Mouse (Mus musculus): ENCODE results near the gene Anxa9. TPM values are rescaled to one million over a fixed set of nuclear protein-coding genes. Genes with fewer than 3 reads are reported as not detected.

Gene Anxa9
- polyA plus RNA-seq, 1 experiment: 1.5 TPM

GRCm38 (mm10) chr3:95293537-95293936 lies 13.4 kb downstream of the Anxa9 start:
- no peak for TF ChIP-seq CTCF (IDR thresholded peaks at IDR 0.05; ENCODE audit: borderline replicate concordance, control insufficient read depth, extremely low read depth, insufficient read depth, low read length, poor library complexity)
- TF ChIP-seq POLR2A (IDR thresholded peaks at IDR 0.05; ENCODE audit: control insufficient read depth, extremely low read depth, insufficient read depth, low read length, poor library complexity): no peak

DNA sequence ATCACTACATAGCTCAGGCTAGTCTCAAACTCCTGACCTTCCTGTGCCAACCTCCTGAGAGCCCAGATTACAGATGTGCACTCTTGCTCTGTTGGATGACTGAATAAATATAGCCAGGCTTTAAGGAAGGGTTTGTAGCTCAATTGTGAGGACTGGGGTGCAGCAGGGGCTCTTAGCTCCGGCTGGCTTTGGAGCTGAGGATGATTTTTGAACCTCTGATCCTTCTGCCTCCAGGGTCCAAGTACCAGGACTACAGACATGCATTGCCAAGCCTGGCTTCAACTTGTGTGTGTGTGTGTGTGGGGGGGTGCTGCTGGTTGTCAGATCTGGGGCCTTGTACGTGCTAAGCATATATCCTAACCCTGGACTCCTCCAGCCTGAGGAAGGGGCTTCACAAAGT lies 14.1 kb downstream of the Anxa9 start:
- Histone ChIP-seq H3K36me3 (ENCODE audit: control insufficient read depth, insufficient read depth, low read length) (peaks cover 5% of the 10 kb centered on the region; the same call in 1 of the 2 replicates), H3K27ac (ENCODE audit: control insufficient read depth, insufficient read depth, low read length) (no peak overlapping the region), H3K27me3 (ENCODE audit: control insufficient read depth, insufficient read depth, low read length) (no peaks in the 10 kb centered on the region), H3K4me1 (replicated peaks; ENCODE audit: control insufficient read depth, insufficient read depth, low read length) (peaks cover 17% of the 10 kb centered on the region), H3K4me3 (ENCODE audit: control insufficient read depth, insufficient read depth, low read length) (no peak overlapping the region)
- 98% methylated on average over 2 of the region's 2 CpGs for WGBS
- TF ChIP-seq POLR2A (IDR thresholded peaks at IDR 0.05; ENCODE audit: control insufficient read depth, extremely low read depth, insufficient read depth, low read length, poor library complexity) (no peak), CTCF (IDR thresholded peaks at IDR 0.05; ENCODE audit: borderline replicate concordance, control insufficient read depth, extremely low read depth, insufficient read depth, low read length, poor library complexity) (no peak)
- DNase-seq: no peak

More at GRCm38 (mm10) chr3:95293537-95293936, 13.4 kb downstream of the Anxa9 start:
- H3K27me3 ChIP-seq (ENCODE audit: control insufficient read depth, insufficient read depth, low read length): no peaks in the 10 kb centered on the region
- 31% methylated on average over 11 of the region's 11 CpGs for WGBS
- DNase-seq: no peak
- no peaks in the 10 kb centered on the region for H3K36me3 ChIP-seq (ENCODE audit: control insufficient read depth, insufficient read depth, low read length)
- peaks cover 17% of the 10 kb centered on the region for H3K4me1 ChIP-seq (replicated peaks; ENCODE audit: control insufficient read depth, insufficient read depth, low read length)
- no peak overlapping the region for H3K27ac ChIP-seq (ENCODE audit: control insufficient read depth, insufficient read depth, low read length)
- no peak overlapping the region for H3K4me3 ChIP-seq (ENCODE audit: control insufficient read depth, insufficient read depth, low read length)

DNA sequence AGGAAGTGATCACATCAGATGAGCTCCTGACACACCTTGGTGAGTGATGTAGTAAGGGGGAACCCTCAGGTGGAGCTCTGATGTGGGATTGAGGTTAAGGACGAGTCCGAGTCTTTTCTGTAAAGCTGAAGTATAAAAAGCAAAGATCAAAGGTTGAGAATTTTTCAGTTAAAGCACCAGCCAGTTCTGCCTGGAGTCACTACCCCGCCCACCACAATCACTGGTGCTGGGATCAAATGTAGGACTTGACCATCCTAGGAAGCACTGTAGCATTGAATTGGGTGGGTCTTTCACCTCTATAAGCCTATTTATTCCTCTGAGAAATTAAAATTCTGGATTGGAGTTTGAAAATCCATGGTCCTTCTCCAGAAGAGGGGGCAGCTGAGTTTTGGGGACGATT lies 15.9 kb downstream of the Anxa9 start:
- WGBS: 40% methylated on average over 4 of the region's 4 CpGs
- H3K4me1 ChIP-seq (replicated peaks; ENCODE audit: control insufficient read depth, insufficient read depth, low read length): peaks cover 21% of the 10 kb centered on the region
- H3K27ac ChIP-seq (ENCODE audit: control insufficient read depth, insufficient read depth, low read length): no peak overlapping the region
- TF ChIP-seq CTCF (IDR thresholded peaks at IDR 0.05; ENCODE audit: borderline replicate concordance, control insufficient read depth, extremely low read depth, insufficient read depth, low read length, poor library complexity) (no peak), POLR2A (IDR thresholded peaks at IDR 0.05; ENCODE audit: control insufficient read depth, extremely low read depth, insufficient read depth, low read length, poor library complexity) (no peak)
- no peak for DNase-seq
- peaks cover 5% of the 10 kb centered on the region; the same call in 1 of the 2 replicates for H3K36me3 ChIP-seq (ENCODE audit: control insufficient read depth, insufficient read depth, low read length)
- H3K4me3 ChIP-seq (ENCODE audit: control insufficient read depth, insufficient read depth, low read length): no peak overlapping the region
- H3K27me3 ChIP-seq (ENCODE audit: control insufficient read depth, insufficient read depth, low read length): no peaks in the 10 kb centered on the region

- no peaks in the 10 kb centered on the region for H3K27me3 ChIP-seq (ENCODE audit: control insufficient read depth, insufficient read depth, low read length)
- peaks cover 5% of the 10 kb centered on the region; the same call in 1 of the 2 replicates for H3K36me3 ChIP-seq (ENCODE audit: control insufficient read depth, insufficient read depth, low read length)
- H3K4me1 ChIP-seq (replicated peaks; ENCODE audit: control insufficient read depth, insufficient read depth, low read length): peaks cover 21% of the 10 kb centered on the region
- WGBS: 92% methylated on average over 6 of the region's 6 CpGs
- TF ChIP-seq POLR2A (IDR thresholded peaks at IDR 0.05; ENCODE audit: control insufficient read depth, extremely low read depth, insufficient read depth, low read length, poor library complexity) (no peak), CTCF (IDR thresholded peaks at IDR 0.05; ENCODE audit: borderline replicate concordance, control insufficient read depth, extremely low read depth, insufficient read depth, low read length, poor library complexity) (no peak)
- no peak overlapping the region for H3K27ac ChIP-seq (ENCODE audit: control insufficient read depth, insufficient read depth, low read length)
- DNase-seq: no peak
- no peak overlapping the region for H3K4me3 ChIP-seq (ENCODE audit: control insufficient read depth, insufficient read depth, low read length)
These were observed 16.8 kb downstream of the Anxa9 start for GRCm38 (mm10) chr3:95290156-95290555.

DNA sequence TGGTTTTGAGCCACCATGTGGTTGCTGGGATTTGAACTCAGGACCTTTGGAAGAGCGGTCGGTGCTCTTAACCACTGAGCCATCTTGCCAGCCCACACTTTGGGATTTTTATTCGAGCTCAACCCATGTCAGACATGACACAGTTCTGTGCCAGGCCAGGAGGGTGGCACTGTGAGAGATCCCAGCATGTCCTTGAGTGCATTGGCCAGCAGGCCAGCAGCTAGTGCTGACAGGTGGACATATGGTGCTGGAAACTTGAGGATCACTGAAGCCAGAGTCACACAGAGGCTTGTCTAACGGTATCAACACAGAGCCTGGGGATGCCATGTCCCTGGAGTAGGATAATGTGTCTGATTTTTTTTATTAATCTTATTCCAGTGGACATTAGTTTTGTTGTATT lies 17.6 kb downstream of the Anxa9 start:
- Histone ChIP-seq H3K36me3 (ENCODE audit: control insufficient read depth, insufficient read depth, low read length) (peaks cover 5% of the 10 kb centered on the region; the same call in 1 of the 2 replicates), H3K4me1 (replicated peaks; ENCODE audit: control insufficient read depth, insufficient read depth, low read length) (peaks cover 16% of the 10 kb centered on the region), H3K27me3 (ENCODE audit: control insufficient read depth, insufficient read depth, low read length) (no peaks in the 10 kb centered on the region), H3K4me3 (ENCODE audit: control insufficient read depth, insufficient read depth, low read length) (no peak overlapping the region), H3K27ac (ENCODE audit: control insufficient read depth, insufficient read depth, low read length) (no peak overlapping the region)
- over 99% methylated on average over 4 of the region's 4 CpGs for WGBS
- TF ChIP-seq POLR2A (IDR thresholded peaks at IDR 0.05; ENCODE audit: control insufficient read depth, extremely low read depth, insufficient read depth, low read length, poor library complexity): no peak
- TF ChIP-seq CTCF (IDR thresholded peaks at IDR 0.05; ENCODE audit: borderline replicate concordance, control insufficient read depth, extremely low read depth, insufficient read depth, low read length, poor library complexity): no peak
- DNase-seq: no peak

DNA sequence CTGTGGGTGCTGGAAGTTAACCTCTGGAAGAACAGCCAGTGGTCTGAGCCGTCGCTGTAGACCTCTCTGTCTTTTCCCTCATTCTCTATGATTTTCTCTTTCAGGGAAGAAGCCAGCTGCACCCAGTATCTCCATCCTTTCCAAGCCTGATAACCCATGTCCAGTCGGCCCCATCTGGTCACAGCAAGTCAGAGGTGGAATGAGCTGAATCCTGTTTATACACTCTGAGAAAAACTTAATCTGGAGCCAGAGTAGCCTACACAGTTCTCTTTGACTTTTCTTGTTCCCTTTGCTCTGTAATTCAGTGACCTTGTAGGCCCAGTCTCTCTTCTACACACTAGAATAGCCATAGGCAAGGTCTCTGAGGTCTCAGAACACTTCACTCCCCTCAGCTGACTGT lies 19.4 kb downstream of the Anxa9 start:
- Histone ChIP-seq H3K4me1 (replicated peaks; ENCODE audit: control insufficient read depth, insufficient read depth, low read length) (peaks cover 15% of the 10 kb centered on the region), H3K27me3 (ENCODE audit: control insufficient read depth, insufficient read depth, low read length) (no peaks in the 10 kb centered on the region), H3K4me3 (ENCODE audit: control insufficient read depth, insufficient read depth, low read length) (no peak overlapping the region), H3K27ac (ENCODE audit: control insufficient read depth, insufficient read depth, low read length) (no peak overlapping the region), H3K36me3 (ENCODE audit: control insufficient read depth, insufficient read depth, low read length) (peaks cover 5% of the 10 kb centered on the region; the same call in 1 of the 2 replicates)
- 95% methylated on average over 3 of the region's 3 CpGs for WGBS
- DNase-seq: no peak
- TF ChIP-seq POLR2A (IDR thresholded peaks at IDR 0.05; ENCODE audit: control insufficient read depth, extremely low read depth, insufficient read depth, low read length, poor library complexity): no peak
- no peak for TF ChIP-seq CTCF (IDR thresholded peaks at IDR 0.05; ENCODE audit: borderline replicate concordance, control insufficient read depth, extremely low read depth, insufficient read depth, low read length, poor library complexity)

GRCm38 (mm10) chr3:95286510-95286909 lies 20.5 kb downstream of the Anxa9 start:
- TF ChIP-seq CTCF (IDR thresholded peaks at IDR 0.05; ENCODE audit: borderline replicate concordance, control insufficient read depth, extremely low read depth, insufficient read depth, low read length, poor library complexity) (no peak), POLR2A (IDR thresholded peaks at IDR 0.05; ENCODE audit: control insufficient read depth, extremely low read depth, insufficient read depth, low read length, poor library complexity) (no peak)
- no peaks in the 10 kb centered on the region for H3K27me3 ChIP-seq (ENCODE audit: control insufficient read depth, insufficient read depth, low read length)
- H3K27ac ChIP-seq (ENCODE audit: control insufficient read depth, insufficient read depth, low read length): no peak overlapping the region
- peaks cover 15% of the 10 kb centered on the region for H3K4me1 ChIP-seq (replicated peaks; ENCODE audit: control insufficient read depth, insufficient read depth, low read length)
- DNase-seq: no peak
- peaks cover 5% of the 10 kb centered on the region; the same call in 1 of the 2 replicates for H3K36me3 ChIP-seq (ENCODE audit: control insufficient read depth, insufficient read depth, low read length)
- no peak overlapping the region for H3K4me3 ChIP-seq (ENCODE audit: control insufficient read depth, insufficient read depth, low read length)
- 76% methylated on average over 7 of the region's 7 CpGs for WGBS
